Mouse (Mus musculus) stomach, postnatal 0 days (tissue): ENCODE results near the gene Car6. TPM values are rescaled to one million over a fixed set of nuclear protein-coding genes. Genes with fewer than 3 reads are reported as not detected.

Experiments
- ATAC-seq: fragments of 200-750 bp; cut with Nextera tagmentation; 2 replicates; pipeline ENCODE4 v1.8.0; 2017; ENCODE audit not compliant: low FRiP score, low TSS enrichment
- DNase-seq: peaks from one replicate; pipeline ENCODE4 v3.0.0-alpha.2; 2016; ENCODE audit warnings: low spot score
- H3K27ac ChIP-seq: fragments of 300-500 bp; sonication (generic); replicated peaks from 2 replicates; pipeline ENCODE4 v1.5.1; 2014; ENCODE audit warnings: mild to moderate bottlenecking, control low read depth
- H3K27me3 ChIP-seq: fragments of 300-500 bp; sonication (generic); 2 replicates; pipeline ENCODE4 v1.6.1; 2014; ENCODE audit warnings: low read length; ENCODE audit not compliant: control insufficient read depth, insufficient read depth
- H3K36me3 ChIP-seq: fragments of 300-500 bp; sonication (generic); 2 replicates; pipeline ENCODE4 v1.6.1; 2014; ENCODE audit warnings: low read length, mixed read lengths; ENCODE audit not compliant: control insufficient read depth, insufficient read depth
- H3K4me1 ChIP-seq: fragments of 300-500 bp; sonication (generic); replicated peaks from 2 replicates; pipeline ENCODE4 v1.6.1; 2014; ENCODE audit warnings: antibody characterized with exemption; ENCODE audit not compliant: control insufficient read depth, insufficient read depth
- H3K4me2 ChIP-seq: fragments of 300-500 bp; sonication (generic); replicated peaks from 2 replicates; pipeline ENCODE4 v1.6.1; 2014; ENCODE audit warnings: low read depth, mild to moderate bottlenecking, control low read depth, moderate library complexity
- H3K4me3 ChIP-seq: fragments of 300-500 bp; sonication (generic); 2 replicates; pipeline ENCODE4 v1.5.1; 2014; ENCODE audit warnings: low read depth, low read length, control low read depth
- H3K9ac ChIP-seq: fragments of 300-500 bp; sonication (generic); 2 replicates; pipeline ENCODE4 v1.6.1; 2014; ENCODE audit warnings: mild to moderate bottlenecking, low read length, control low read depth, mixed read lengths
- H3K9me3 ChIP-seq: fragments of 300-500 bp; sonication (generic); 2 replicates; pipeline ENCODE4 v1.6.1; 2016; ENCODE audit warnings: low read length; ENCODE audit not compliant: control insufficient read depth
- CTCF ChIP-seq: IDR thresholded peaks from 2 replicates; pipeline ENCODE4 v1.5.1; 2016; ENCODE audit warnings: antibody characterized with exemption, low read depth, mild to moderate bottlenecking, moderate library complexity
- EP300 ChIP-seq: optimal IDR thresholded peaks from 2 replicates; pipeline ENCODE3; 2016; ENCODE audit warnings: antibody characterized with exemption
- WGBS: fragments of 180-500 bp; shearing (Covaris S2); extraction: QIAGEN DNeasy Blood & Tissue Kit; methylation state at CpG from one replicate; pipeline ENCODE4 v1.1.7; 2014; 5-methylcytosine and 5-hydroxymethylcytosine counted together
- polyA plus RNA-seq: library from polyadenylated mRNA; unstranded; fragments of >200 nt; fragmentation: Nextera tagmentation; extraction: Ambion mirVana; gene quantifications from 2 replicates; pipeline ENCODE4 v1.2.1, GENCODE M21; 2015

Gene Car6
- polyA plus RNA-seq, 1 experiment from 2014 or later: not detected

DNA sequence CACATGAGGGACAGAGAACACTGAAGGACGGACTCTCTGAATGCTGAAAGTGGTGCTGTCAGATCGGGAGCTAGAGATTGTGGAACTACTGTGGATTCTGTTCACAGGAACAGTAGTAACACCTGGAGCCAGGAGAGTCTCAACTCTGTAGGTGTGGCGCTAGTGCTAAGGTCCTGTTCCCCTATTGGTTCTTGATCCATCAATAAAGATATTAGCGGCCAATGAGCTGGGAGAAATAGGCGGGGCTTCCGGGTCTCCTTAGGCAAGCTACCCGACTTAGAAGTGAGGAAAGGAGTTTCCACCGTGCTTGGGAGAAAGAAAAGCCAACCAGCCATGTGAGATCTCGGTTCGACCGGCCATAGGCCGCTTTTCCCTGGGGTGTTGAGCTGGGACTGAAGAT is 56.9 kb downstream of the Car6 start:
- peak; percentile 66 for DNase-seq
- TF ChIP-seq EP300: no peak
- TF ChIP-seq CTCF: no peak
- H3K4me3 ChIP-seq: no peak overlapping the region

DNA sequence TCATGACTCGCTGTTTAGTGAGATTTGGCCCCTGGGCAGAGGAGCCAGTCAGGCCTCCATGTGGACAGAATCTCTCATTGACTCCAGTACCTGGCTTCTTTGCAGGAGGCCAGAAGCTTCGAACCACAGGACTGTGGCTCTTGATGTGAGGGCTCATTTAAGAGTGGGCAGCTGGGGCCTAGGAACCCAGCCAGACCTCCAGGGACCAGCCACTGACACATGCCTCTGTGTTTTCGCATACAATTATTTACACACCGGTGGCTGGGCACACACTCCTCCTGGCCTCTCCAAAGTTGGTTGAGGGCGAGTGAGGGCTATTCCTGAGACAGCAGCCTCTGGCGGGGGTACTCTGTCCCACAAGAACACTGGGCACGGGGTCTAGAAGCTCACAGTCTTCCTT is 60.8 kb downstream of the Car6 start:
- TF ChIP-seq EP300 (no peak), CTCF (no peak)
- H3K27ac ChIP-seq: no peak overlapping the region
- 73% methylated on average over 7 of the region's 7 CpGs for WGBS
- no peak overlapping the region for H3K4me2 ChIP-seq
- H3K9me3 ChIP-seq: no peaks in the 10 kb centered on the region
- H3K9ac ChIP-seq: no peak overlapping the region
- no peak for ATAC-seq
- no peaks in the 10 kb centered on the region for H3K36me3 ChIP-seq
- no peak overlapping the region for H3K4me3 ChIP-seq
- no peaks in the 10 kb centered on the region for H3K27me3 ChIP-seq
- no peak for DNase-seq
- H3K4me1 ChIP-seq: no peaks in the 10 kb centered on the region

More for the DNA sequence above, 56.9 kb downstream of the Car6 start:
- Histone ChIP-seq H3K4me1 (no peaks in the 10 kb centered on the region), H3K27ac (no peak overlapping the region), H3K9me3 (no peaks in the 10 kb centered on the region), H3K9ac (no peak overlapping the region), H3K36me3 (no peaks in the 10 kb centered on the region), H3K27me3 (no peaks in the 10 kb centered on the region), H3K4me2 (no peak overlapping the region)
- peak; percentile 53 for ATAC-seq
- WGBS: 24% methylated on average over 12 of the region's 12 CpGs

DNA sequence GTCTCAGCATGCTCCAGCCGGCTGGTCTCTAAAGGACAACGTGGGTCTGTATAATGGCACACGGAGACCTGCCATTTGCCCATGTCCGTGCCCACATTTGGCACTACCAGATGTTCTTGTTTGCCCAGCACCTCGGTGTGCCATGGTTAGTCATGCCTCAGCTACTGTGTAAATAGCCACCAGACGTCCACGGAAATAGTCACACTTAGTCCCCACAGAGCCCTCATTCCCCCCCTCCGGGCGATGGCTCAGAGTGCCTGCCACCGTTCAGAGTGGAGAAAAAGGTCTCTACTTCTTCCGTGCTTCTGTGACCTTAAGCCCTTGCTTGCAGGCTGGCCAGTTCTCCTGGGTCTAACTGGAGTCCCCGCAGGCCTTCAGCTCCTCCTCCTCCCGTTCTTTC is 62.0 kb downstream of the Car6 start:
- no peak overlapping the region for H3K4me3 ChIP-seq
- no peak overlapping the region for H3K4me2 ChIP-seq
- H3K9ac ChIP-seq: no peak overlapping the region
- TF ChIP-seq CTCF (no peak), EP300 (no peak)
- DNase-seq (peak; percentile 50), ATAC-seq (peak; percentile 41; the same call in 1 of the 2 replicates)
- no peaks in the 10 kb centered on the region for H3K36me3 ChIP-seq
- no peaks in the 10 kb centered on the region for H3K27me3 ChIP-seq
- H3K9me3 ChIP-seq: no peaks in the 10 kb centered on the region
- no peak overlapping the region for H3K27ac ChIP-seq
- no peaks in the 10 kb centered on the region for H3K4me1 ChIP-seq
- WGBS: 57% methylated on average over 13 of the region's 13 CpGs

DNA sequence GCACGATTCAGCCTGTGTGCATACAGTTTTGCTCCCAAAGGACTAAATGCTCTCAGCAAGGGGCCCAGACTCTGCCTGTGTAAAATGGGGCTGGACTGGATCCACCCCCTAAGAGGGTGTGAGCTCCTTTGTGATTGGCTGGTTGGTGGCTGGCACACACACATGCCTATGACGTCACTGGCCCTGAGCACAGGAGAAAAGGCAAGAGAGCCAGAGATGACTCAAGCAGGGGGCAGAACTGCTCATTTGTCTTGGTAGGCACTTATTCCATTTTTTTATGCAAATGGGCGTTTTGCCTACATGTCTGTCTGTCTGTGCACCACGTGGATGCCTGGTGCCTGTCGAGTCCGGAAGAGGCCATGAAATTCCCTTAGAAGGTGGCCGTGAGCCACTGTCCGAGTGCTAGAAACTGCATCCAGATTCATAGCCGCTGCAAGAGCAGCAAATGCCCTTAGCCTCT is 63.0 kb downstream of the Car6 start:
- WGBS: 11% methylated on average over 9 of the region's 9 CpGs
- DNase-seq (peak; percentile 87), ATAC-seq (peak; percentile 82)
- peak overlapping the region; percentile 23; the same call in 1 of the 2 replicates for H3K9ac ChIP-seq
- H3K36me3 ChIP-seq: no peaks in the 10 kb centered on the region
- TF ChIP-seq EP300 (no peak), CTCF (no peak; the same call in 1 of the 2 replicates)
- H3K27me3 ChIP-seq: no peaks in the 10 kb centered on the region
- H3K4me3 ChIP-seq: peak overlapping the region; percentile 10; the same call in 1 of the 2 replicates
- H3K9me3 ChIP-seq: no peaks in the 10 kb centered on the region
- H3K4me1 ChIP-seq: no peaks in the 10 kb centered on the region
- no peak overlapping the region for H3K27ac ChIP-seq
- peak overlapping the region; percentile 42; the same call in 1 of the 2 replicates for H3K4me2 ChIP-seq

DNA sequence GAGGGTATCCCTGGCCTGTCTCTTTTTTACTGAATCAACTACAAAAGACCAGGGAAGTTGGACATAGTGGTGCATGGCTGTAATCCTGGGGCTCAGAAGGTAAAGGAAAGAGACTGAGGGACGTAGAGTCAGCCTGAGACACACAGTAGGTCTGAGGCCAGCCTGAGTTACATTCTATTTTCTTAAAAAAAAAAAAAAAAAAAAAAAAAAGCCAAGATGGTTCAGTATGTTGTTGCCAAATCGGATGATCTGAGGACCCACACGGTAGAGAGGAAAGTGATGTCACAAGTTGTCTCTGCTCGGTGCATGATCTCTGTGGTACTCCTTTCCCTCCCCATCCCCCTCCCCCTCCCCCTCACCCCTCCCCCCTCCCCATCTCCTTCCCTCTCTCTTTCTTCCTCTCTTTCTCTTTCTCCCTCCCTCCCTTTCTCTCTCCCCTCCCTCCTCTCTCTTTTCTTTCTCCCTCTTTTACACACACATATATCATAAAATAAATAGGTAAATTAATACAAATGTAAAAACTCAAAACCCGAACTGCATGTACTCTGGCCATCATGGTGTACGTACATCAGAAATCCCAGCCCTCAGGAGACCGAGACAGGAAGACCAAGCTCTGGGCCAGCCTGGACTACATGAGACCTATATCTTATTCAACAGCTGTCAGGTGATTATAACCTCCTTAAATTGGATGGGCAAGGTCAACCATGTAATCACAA is 63.6 kb downstream of the Car6 start:
- no peak overlapping the region for H3K9ac ChIP-seq
- DNase-seq (no peak), ATAC-seq (no peak)
- H3K27me3 ChIP-seq: no peaks in the 10 kb centered on the region
- no peaks in the 10 kb centered on the region for H3K9me3 ChIP-seq
- H3K36me3 ChIP-seq: no peaks in the 10 kb centered on the region
- H3K4me3 ChIP-seq: no peak overlapping the region
- H3K4me2 ChIP-seq: no peak overlapping the region
- no peak overlapping the region for H3K27ac ChIP-seq
- no peak for TF ChIP-seq CTCF
- TF ChIP-seq EP300: no peak
- no peaks in the 10 kb centered on the region for H3K4me1 ChIP-seq
- 88% methylated on average over 7 of the region's 7 CpGs for WGBS

Other genes with a start within 250 kb of the Car6 start
- gene Spsb1, start 246.3 kb downstream of the Car6 start, polyA plus RNA-seq: 10.0 and 13.1 TPM in 2 replicates
- gene H6pd, start 192.3 kb downstream of the Car6 start, polyA plus RNA-seq: 11.8 and 12.3 TPM in 2 replicates
- gene Gpr157, start 114.0 kb downstream of the Car6 start, polyA plus RNA-seq: 0.55 and 0.75 TPM in 2 replicates
- gene Slc2a5, start 82.0 kb downstream of the Car6 start, polyA plus RNA-seq: 0.76 and 0.80 TPM in 2 replicates
- gene Slc2a7, start 52.4 kb downstream of the Car6 start, polyA plus RNA-seq: 0.24 TPM in 1 of 2 replicates, not detected in the other
- 636 and 733 TPM in 2 replicates for gene Eno1, start 35.4 kb upstream of the Car6 start, polyA plus RNA-seq
- gene Rere, start 80.3 kb upstream of the Car6 start, polyA plus RNA-seq: 8.3 and 12.2 TPM in 2 replicates